Mouse (Mus musculus) skeletal muscle tissue, adult 2 months (tissue): ENCODE results near the gene Ush1g.

Experiments
- DNase-seq: peaks from one replicate; pipeline ENCODE4 v3.0.0-alpha.2; 2012; ENCODE audit warnings: low read depth, low spot score

Gene Ush1g

GRCm38 (mm10) chr11:115270148-115270861 lies 51.5 kb downstream of the Ush1g start:
- peak; percentile 52 for DNase-seq

- no peak for DNase-seq
These were observed 52.3 kb downstream of the Ush1g start for GRCm38 (mm10) chr11:115269330-115270066.

GRCm38 (mm10) chr11:115267958-115268357 lies 53.9 kb downstream of the Ush1g start:
- no peak for DNase-seq

GRCm38 (mm10) chr11:115267061-115267883 lies 54.6 kb downstream of the Ush1g start, which contains the start of gene Grin2c:
TSS of gene Grin2c (minus strand) at chr11:115267243.
- no peak for DNase-seq

- DNase-seq: no peak
These were observed 55.5 kb downstream of the Ush1g start for GRCm38 (mm10) chr11:115266400-115266778.

GRCm38 (mm10) chr11:115265771-115266399 lies 56.0 kb downstream of the Ush1g start:
- no peak for DNase-seq
